Mouse (Mus musculus) C2C12 (cell line): ENCODE measurements around the gene B4galt1. TPM values are rescaled to one million over a fixed set of nuclear protein-coding genes. Genes with fewer than 3 reads are reported as not detected.

Experiments used
- H3K27me3 ChIP-seq: one replicate; pipeline ENCODE4 v1.6.1; 2011; ENCODE audit not compliant: control insufficient read depth, insufficient read depth, insufficient read length
- H3K36me3 ChIP-seq: one replicate; pipeline ENCODE4 v1.6.1; 2011; ENCODE audit not compliant: control insufficient read depth, insufficient read depth
- H3K4me3 ChIP-seq: one replicate; pipeline ENCODE4 v1.5.1; 2011; ENCODE audit warnings: mild to moderate bottlenecking, control low read depth; ENCODE audit not compliant: poor library complexity, insufficient read depth, severe bottlenecking
- H3K79me2 ChIP-seq: one replicate; pipeline ENCODE4 v1.6.1; 2011; ENCODE audit not compliant: control insufficient read depth, insufficient read depth
- H3K79me3 ChIP-seq: one replicate; pipeline ENCODE4 v1.6.1; 2011; ENCODE audit warnings: low read depth, control low read depth
- H3ac ChIP-seq: one replicate; pipeline ENCODE3; 2011; ENCODE audit warnings: low read depth; ENCODE audit not compliant: control insufficient read depth, insufficient read length
- CEBPB ChIP-seq: IDR thresholded peaks from one replicate; pipeline ENCODE4 v1.6.1; 2011; ENCODE audit warnings: low read depth, mild to moderate bottlenecking, control low read depth, moderate library complexity
- CTCF ChIP-seq: IDR thresholded peaks from one replicate; pipeline ENCODE4 v1.5.1; 2011; ENCODE audit not compliant: control insufficient read depth, insufficient read depth, insufficient read length
- FOSL1 ChIP-seq: IDR thresholded peaks from one replicate; pipeline ENCODE4 v1.8.0; 2011; ENCODE audit warnings: mild to moderate bottlenecking, low read length; ENCODE audit not compliant: poor library complexity, insufficient read depth, severe bottlenecking
- MAX ChIP-seq: IDR thresholded peaks from one replicate; pipeline ENCODE4 v1.6.1; 2011; ENCODE audit warnings: mild to moderate bottlenecking, control low read depth
- MYOD1 ChIP-seq: IDR thresholded peaks from one replicate; pipeline ENCODE4 v1.6.1; 2011; ENCODE audit warnings: low read depth; ENCODE audit not compliant: control insufficient read depth, insufficient read length
- MYOG ChIP-seq: IDR thresholded peaks from one replicate; pipeline ENCODE4 v1.6.1; 2011; ENCODE audit not compliant: control insufficient read depth, insufficient read length; ENCODE audit errors: extremely low read depth
- USF1 ChIP-seq: IDR thresholded peaks from one replicate; pipeline ENCODE4 v1.6.1; 2011; ENCODE audit warnings: low read depth, mild to moderate bottlenecking, control low read depth, moderate library complexity
- polyA plus RNA-seq: library from polyadenylated mRNA; unstranded; fragments of >200 nt; fragmentation: generic; extraction: Trizol; gene quantifications from one replicate; pipeline ENCODE4 v1.2.1, GENCODE M21; 2012; ENCODE audit warnings: missing spikeins

B4galt1 gene
- polyA plus RNA-seq, 1 experiment = 42.2 TPM

DNA sequence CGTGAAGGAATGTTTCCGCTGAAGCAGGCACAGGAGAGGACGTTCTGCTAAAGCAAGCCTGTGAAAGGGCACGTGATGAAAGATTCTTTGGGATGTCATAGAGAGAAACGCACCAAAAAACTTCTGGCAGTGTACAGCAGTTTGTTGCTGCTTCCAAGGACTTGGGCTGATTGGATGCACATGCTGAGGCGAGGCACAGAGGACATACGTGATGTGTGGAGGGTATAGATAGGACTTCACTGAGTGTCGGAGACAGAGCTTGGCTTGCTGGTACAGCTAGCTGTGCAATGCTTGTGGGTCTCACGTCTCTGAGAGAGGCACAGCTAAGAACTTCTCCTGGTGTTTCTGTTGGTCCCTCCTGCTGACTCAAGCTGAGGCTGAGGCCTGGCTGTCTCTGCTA lies 25.9 kb downstream of the B4galt1 start:
- Histone ChIP-seq H3ac (no peak overlapping the region), H3K4me3 (no peak overlapping the region), H3K36me3 (peaks cover 10% of the 10 kb centered on the region), H3K27me3 (no peaks in the 10 kb centered on the region), H3K79me2 (peaks cover 95% of the 10 kb centered on the region), H3K79me3 (peaks cover 59% of the 10 kb centered on the region)
- TF ChIP-seq CEBPB (no peak), MAX (no peak), CTCF (no peak), MYOG (no peak), USF1 (no peak), MYOD1 (no peak), FOSL1 (no peak)

DNA sequence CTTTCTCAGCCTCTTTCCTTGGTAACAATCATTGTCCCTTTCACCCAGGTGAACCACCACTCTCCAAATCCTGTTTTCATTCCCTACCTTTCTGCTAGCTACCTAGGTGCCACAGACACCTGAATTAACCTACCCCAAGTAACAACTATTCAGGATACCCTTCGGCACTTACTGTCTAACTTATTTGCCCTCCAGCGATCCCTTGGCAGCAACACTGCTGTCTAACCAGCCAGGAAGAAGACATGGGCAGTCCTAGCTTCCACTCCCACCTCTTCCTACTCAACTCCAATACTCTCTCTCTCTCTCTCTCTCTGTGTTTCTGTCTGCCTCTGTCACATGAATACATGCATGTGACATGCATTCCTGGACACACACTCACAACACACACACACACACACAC lies 27.0 kb downstream of the B4galt1 start:
- Histone ChIP-seq H3K79me3 (peaks cover 49% of the 10 kb centered on the region), H3K79me2 (peaks cover 84% of the 10 kb centered on the region), H3ac (no peak overlapping the region), H3K27me3 (no peaks in the 10 kb centered on the region), H3K36me3 (peaks cover 10% of the 10 kb centered on the region), H3K4me3 (no peak overlapping the region)
- TF ChIP-seq MYOD1 (no peak), MAX (no peak), FOSL1 (no peak), USF1 (no peak), CEBPB (no peak), MYOG (no peak), CTCF (no peak)

DNA sequence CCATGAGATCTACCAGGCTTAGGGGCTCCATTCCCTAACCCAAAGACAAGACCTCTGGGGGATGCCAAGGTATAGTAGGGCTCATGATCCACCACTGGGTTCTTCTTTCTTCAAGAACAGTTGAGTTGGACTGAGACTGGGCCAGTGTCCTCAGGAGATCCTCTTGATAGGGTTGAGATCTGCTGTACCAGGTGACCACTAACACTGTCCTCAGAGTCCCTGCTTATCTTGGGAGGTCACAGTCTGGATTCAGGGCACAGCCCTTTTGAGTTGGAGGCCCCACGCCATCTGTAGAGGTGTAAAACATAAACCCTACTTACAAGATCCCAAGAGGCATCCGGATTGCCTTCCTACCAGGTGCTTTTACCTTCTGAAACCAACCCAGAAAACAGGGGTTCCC lies 27.8 kb downstream of the B4galt1 start:
- H3K79me3 ChIP-seq = peaks cover 42% of the 10 kb centered on the region
- H3K36me3 ChIP-seq = peaks cover 10% of the 10 kb centered on the region
- H3K4me3 ChIP-seq = no peak overlapping the region
- no peaks in the 10 kb centered on the region for H3K27me3 ChIP-seq
- TF ChIP-seq CTCF (no peak), MYOD1 (no peak), USF1 (no peak), FOSL1 (no peak), MAX (no peak), MYOG (no peak), CEBPB (no peak)
- no peak overlapping the region for H3ac ChIP-seq
- peaks cover 76% of the 10 kb centered on the region for H3K79me2 ChIP-seq

- H3K79me3 ChIP-seq = peaks cover 34% of the 10 kb centered on the region
- peaks cover 10% of the 10 kb centered on the region for H3K36me3 ChIP-seq
- TF ChIP-seq CEBPB = no peak
- TF ChIP-seq FOSL1 = no peak
- no peak for TF ChIP-seq MAX
- no peak for TF ChIP-seq USF1
- no peak for TF ChIP-seq CTCF
- no peak for TF ChIP-seq MYOD1
- no peak for TF ChIP-seq MYOG
- no peaks in the 10 kb centered on the region for H3K27me3 ChIP-seq
- H3K4me3 ChIP-seq = no peak overlapping the region
- H3K79me2 ChIP-seq = peaks cover 75% of the 10 kb centered on the region
- H3ac ChIP-seq = no peak overlapping the region
These were observed 28.7 kb downstream of the B4galt1 start for GRCm38 (mm10) chr4:40825146-40825545.

GRCm38 (mm10) chr4:40824505-40824904 lies 29.3 kb downstream of the B4galt1 start:
- Histone ChIP-seq H3K27me3 (no peaks in the 10 kb centered on the region), H3K36me3 (peaks cover 10% of the 10 kb centered on the region), H3K79me2 (peaks cover 75% of the 10 kb centered on the region), H3K4me3 (no peak overlapping the region), H3K79me3 (peaks cover 27% of the 10 kb centered on the region), H3ac (no peak overlapping the region)
- TF ChIP-seq FOSL1 = no peak
- TF ChIP-seq MAX = no peak
- no peak for TF ChIP-seq MYOD1
- TF ChIP-seq CTCF = no peak
- no peak for TF ChIP-seq USF1
- no peak for TF ChIP-seq MYOG
- no peak for TF ChIP-seq CEBPB

DNA sequence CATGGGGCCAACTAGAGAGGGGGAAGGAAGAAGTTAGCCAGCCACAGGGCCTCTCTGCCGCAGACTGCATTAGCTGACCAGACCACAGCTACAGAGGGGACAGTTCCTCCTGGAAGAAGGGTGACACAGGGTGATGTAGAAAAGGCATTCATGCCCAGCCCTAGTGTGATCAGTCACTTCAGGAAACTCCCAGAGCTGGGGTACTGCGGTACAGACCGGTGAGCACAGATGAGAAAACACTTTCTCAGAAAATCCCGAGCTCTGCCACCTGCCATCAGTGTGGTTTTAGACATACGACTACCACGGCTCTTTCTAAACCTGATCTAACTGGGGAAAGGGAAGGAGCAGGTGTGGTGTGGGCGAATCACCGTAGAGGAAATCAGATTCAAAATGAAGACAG lies 30.1 kb downstream of the B4galt1 start:
- TF ChIP-seq FOSL1 (no peak), CEBPB (no peak), MAX (no peak)
- Histone ChIP-seq H3K36me3 (peaks cover 10% of the 10 kb centered on the region), H3K4me3 (no peak overlapping the region), H3K79me2 (peaks cover 75% of the 10 kb centered on the region), H3K27me3 (no peaks in the 10 kb centered on the region), H3K79me3 (peaks cover 19% of the 10 kb centered on the region), H3ac (no peak overlapping the region)

DNA sequence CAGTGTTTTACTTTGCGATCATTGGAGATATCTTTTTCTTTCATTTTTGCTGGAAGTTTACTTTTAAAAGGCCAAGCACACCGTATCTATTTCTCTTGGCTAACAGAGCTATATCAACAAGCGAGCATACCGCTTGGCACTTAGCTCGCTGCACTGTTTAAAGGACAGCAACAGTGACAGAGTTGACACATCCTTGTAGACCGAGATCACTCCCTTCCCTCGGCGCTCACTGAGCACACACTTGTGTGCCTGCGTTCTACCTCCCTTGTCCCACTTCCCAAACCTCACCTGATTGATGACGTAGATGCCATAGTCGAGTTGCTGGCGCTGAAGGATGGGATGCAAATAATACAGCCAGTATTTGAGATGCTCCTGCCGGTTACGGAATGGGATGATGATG lies 30.7 kb downstream of the B4galt1 start:
- TF ChIP-seq FOSL1 = no peak
- no peak for TF ChIP-seq MYOG
- TF ChIP-seq CTCF = no peak
- no peak for TF ChIP-seq USF1
- no peak for TF ChIP-seq MAX
- no peak for TF ChIP-seq CEBPB
- no peak for TF ChIP-seq MYOD1
- Histone ChIP-seq H3K4me3 (no peak overlapping the region), H3K79me3 (peaks cover 16% of the 10 kb centered on the region), H3K27me3 (no peaks in the 10 kb centered on the region), H3K36me3 (peaks cover 10% of the 10 kb centered on the region), H3K79me2 (peaks cover 70% of the 10 kb centered on the region), H3ac (no peak overlapping the region)
